In the genomic region with DNA sequence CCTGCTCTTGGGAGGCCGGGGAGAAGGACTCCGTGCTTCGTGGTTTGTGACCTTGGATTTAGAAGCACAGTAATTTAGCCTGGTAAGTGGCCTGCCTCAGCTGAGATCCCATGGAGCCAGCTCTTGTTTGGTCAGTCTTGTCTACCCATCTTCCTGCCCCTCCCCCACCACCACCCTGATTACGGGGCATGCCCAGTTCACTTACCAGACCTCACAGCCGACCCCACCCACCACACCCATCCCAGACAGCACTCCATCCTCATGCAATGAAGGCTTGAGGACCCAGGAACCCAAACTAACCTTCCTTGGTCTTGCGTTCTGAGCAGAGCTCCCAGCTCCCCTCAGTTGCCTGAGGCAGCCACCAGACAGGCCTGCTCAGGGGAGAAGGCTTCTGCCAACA, we compare ENCODE assay signal across 22 mouse cellular contexts. TPM values are rescaled to one million over a fixed set of nuclear protein-coding genes. Genes with fewer than 3 reads are reported as not detected.
A peak's percentile ranks its signal among the peaks of the same experiment; 100 is the strongest.
DNase-seq lines count a peak whose midpoint lies in the region; ATAC-seq and TF ChIP-seq lines count a peak whose summit lies in the region.
"Had no signal": no experiment of that assay in that cellular context is flagged by ENCODE, and none has a peak within 500 bp of the region (broad histone marks: within the 10 kb centered on the region; RNA-seq: fewer than 3 reads in every experiment).

No protein-coding gene starts in this region.

- no peak overlapping the region for H3K9ac ChIP-seq in lung, postnatal 0 days (replicated peaks; ENCODE audit: low read depth)
- H3K9ac ChIP-seq in liver, embryonic 12.5 days = peak overlapping the region; percentile 51
- H3K9ac ChIP-seq in stomach, embryonic 15.5 days = no peak overlapping the region
- H3K9ac ChIP-seq: forebrain, embryonic 13.5 days had no signal

- DNase-seq in lung, postnatal 0 days (ENCODE audit: low spot score) = no peak
- no peak for DNase-seq in lung, adult 2 months
- DNase-seq in gastrocnemius, adult 18-20 months (ENCODE audit: low spot score) = no peak
- no peak for DNase-seq in Muller cell, postnatal 12 days (ENCODE audit: inconsistent ontology term)
- DNase-seq: adrenal gland, postnatal 36 days; cerebellum, adult 9-11 months; midbrain, embryonic 14.5 days; retina, postnatal 1 day; thymus, postnatal 25 days had no signal

- H3K27ac ChIP-seq in lung, postnatal 0 days (ENCODE audit: low read length) = peak overlapping the region; percentile 92
- peak overlapping the region; percentile 79 for H3K27ac ChIP-seq in liver, embryonic 12.5 days
- no peak overlapping the region for H3K27ac ChIP-seq in stomach, embryonic 15.5 days
- H3K27ac ChIP-seq: forebrain, embryonic 13.5 days; hindbrain, embryonic 10.5 days had no signal

- no peak overlapping the region for H3K4me2 ChIP-seq in lung, postnatal 0 days (replicated peaks; ENCODE audit: low read depth, low read length)
- H3K4me2 ChIP-seq in liver, embryonic 12.5 days = peak overlapping the region; percentile 55
- no peak overlapping the region for H3K4me2 ChIP-seq in stomach, embryonic 15.5 days
- H3K4me2 ChIP-seq: forebrain, embryonic 13.5 days had no signal

- no peak overlapping the region for H3K4me3 ChIP-seq in lung, postnatal 0 days (ENCODE audit: low read depth, low read length)
- H3K4me3 ChIP-seq in lung, adult 2 months (replicated peaks; ENCODE audit: extremely low read depth, low read depth, low read length) = no peak overlapping the region
- H3K4me3 ChIP-seq in liver, embryonic 12.5 days = no peak overlapping the region
- no peak overlapping the region for H3K4me3 ChIP-seq in stomach, embryonic 15.5 days (replicated peaks)
- H3K4me3 ChIP-seq: forebrain, embryonic 13.5 days; hindbrain, embryonic 10.5 days had no signal

- peaks cover 24% of the 10 kb centered on the region for H3K4me1 ChIP-seq in lung, postnatal 0 days (ENCODE audit: insufficient read depth, low read depth, low read length)
- H3K4me1 ChIP-seq in lung, adult 2 months (ENCODE audit: control insufficient read depth, insufficient read depth, low read length) = peaks cover 15% of the 10 kb centered on the region
- peaks cover 68% of the 10 kb centered on the region for H3K4me1 ChIP-seq in liver, embryonic 12.5 days
- peaks cover 7% of the 10 kb centered on the region; the same call in 1 of the 2 replicates for H3K4me1 ChIP-seq in stomach, embryonic 15.5 days

- TF ChIP-seq CTCF in lung, postnatal 0 days (IDR thresholded peaks at IDR 0.05) = no peak
- TF ChIP-seq CTCF in lung, adult 2 months (IDR thresholded peaks at IDR 0.05; ENCODE audit: insufficient read depth, low read length) = no peak

- 63% methylated on average over 6 of the region's 6 CpGs for WGBS in lung, postnatal 0 days
- WGBS in lung, adult 2 months = 62% methylated on average over 6 of the region's 6 CpGs
- 51% methylated on average over 6 of the region's 6 CpGs for WGBS in liver, embryonic 12.5 days (ENCODE audit: insufficient replicate concordance)
- WGBS in stomach, embryonic 15.5 days = 76% methylated on average over 6 of the region's 6 CpGs

- ATAC-seq in lung, postnatal 0 days = no peak
- peak; percentile 81 for ATAC-seq in erythroblast, adult 5-6 weeks (replicated peaks; ENCODE audit: low FRiP score, poor library complexity, severe bottlenecking)
- ATAC-seq in liver, embryonic 12.5 days = peak; percentile 79
- peak; percentile 9; the same call in 1 of the 2 replicates for ATAC-seq in stomach, embryonic 15.5 days (ENCODE audit: insufficient read depth, low FRiP score, low read depth)
- ATAC-seq: forebrain, embryonic 13.5 days had no signal

- no peak for TF ChIP-seq POLR2A in lung, adult 2 months (IDR thresholded peaks at IDR 0.05; ENCODE audit: borderline replicate concordance, extremely low read depth, low read depth, low read length)

- no peaks in the 10 kb centered on the region for H3K27me3 ChIP-seq in lung, postnatal 0 days (replicated peaks; ENCODE audit: insufficient read depth, low read length)
- H3K27me3 ChIP-seq in liver, embryonic 12.5 days (replicated peaks) = peaks cover 27% of the 10 kb centered on the region
- no peaks in the 10 kb centered on the region for H3K27me3 ChIP-seq in stomach, embryonic 15.5 days (replicated peaks)
- H3K27me3 ChIP-seq: forebrain, embryonic 13.5 days had no signal

- no peaks in the 10 kb centered on the region for H3K9me3 ChIP-seq in lung, postnatal 0 days (ENCODE audit: low read length)
- no peaks in the 10 kb centered on the region for H3K9me3 ChIP-seq in liver, embryonic 12.5 days (replicated peaks)
- no peaks in the 10 kb centered on the region for H3K9me3 ChIP-seq in stomach, embryonic 15.5 days
- H3K9me3 ChIP-seq: forebrain, embryonic 13.5 days had no signal

- no peak for TF ChIP-seq EP300 in lung, postnatal 0 days (IDR thresholded peaks at IDR 0.05)

- no peaks in the 10 kb centered on the region for H3K36me3 ChIP-seq in lung, postnatal 0 days (ENCODE audit: insufficient read depth, low read length)
- H3K36me3 ChIP-seq in liver, embryonic 12.5 days = no peaks in the 10 kb centered on the region
- no peaks in the 10 kb centered on the region for H3K36me3 ChIP-seq in stomach, embryonic 15.5 days
- H3K36me3 ChIP-seq: hindbrain, embryonic 10.5 days had no signal

RNA-seq across cellular contexts. Expression of gene Sftpb, which starts 31.3 kb away (rescaled TPM):
- polyA plus RNA-seq in lung, postnatal 0 days (2015; fragmentation: Nextera tagmentation; extraction: Ambion mirVana) = 1,292 and 1,589 TPM in 2 replicates
- polyA plus RNA-seq in lung, adult 2 months (2012; rRNA removed) = 5,575 and 7,301 TPM in 2 replicates
- total RNA-seq in erythroblast, adult 5-6 weeks (2015; ENCODE audit: low replicate concordance) = not detected in 2 replicates
- total RNA-seq in erythroblast, adult 5-6 weeks (2017; ENCODE audit: low replicate concordance) = 1.6 TPM in 1 of 2 replicates, not detected in the other
- polyA plus RNA-seq in liver, embryonic 12.5 days (2016; fragmentation: Nextera tagmentation; extraction: Ambion mirVana) = not detected in 2 replicates
- polyA plus RNA-seq in stomach, embryonic 15.5 days (2015; fragmentation: Nextera tagmentation; extraction: Ambion mirVana) = 0.10 TPM in 1 of 2 replicates, not detected in the other
- total RNA-seq in gastrocnemius, adult 18-20 months (2021) = not detected
- total RNA-seq: adrenal gland, postnatal 36 days; layer of hippocampus, postnatal 25 days; left cerebral cortex, postnatal 14 days; MEL had no signal
- polyA plus RNA-seq: embryonic facial prominence, embryonic 14.5 days; forebrain, embryonic 13.5 days; heart, embryonic 14.5 days; hindbrain, embryonic 10.5 days; kidney, embryonic 14.5 days; limb, embryonic 14.5 days; midbrain, embryonic 14.5 days; stomach, embryonic 16.5 days had no signal

RNA-seq across cellular contexts. Expression of gene Atoh8, which starts 37.8 kb away (rescaled TPM):
- 17.3 and 20.6 TPM in 2 replicates for polyA plus RNA-seq in lung, postnatal 0 days (2015; fragmentation: Nextera tagmentation; extraction: Ambion mirVana)
- polyA plus RNA-seq in lung, adult 2 months (2012; rRNA removed) = 26.4 and 26.7 TPM in 2 replicates
- total RNA-seq in erythroblast, adult 5-6 weeks (2015; ENCODE audit: low replicate concordance) = not detected in 2 replicates
- not detected in 2 replicates for total RNA-seq in erythroblast, adult 5-6 weeks (2017; ENCODE audit: low replicate concordance)
- 2.0 and 2.1 TPM in 2 replicates for polyA plus RNA-seq in liver, embryonic 12.5 days (2016; fragmentation: Nextera tagmentation; extraction: Ambion mirVana)
- 9.8 and 11.2 TPM in 2 replicates for polyA plus RNA-seq in stomach, embryonic 15.5 days (2015; fragmentation: Nextera tagmentation; extraction: Ambion mirVana)
- 1 to 10 TPM; 4.3 to 6.3 TPM for total RNA-seq in gastrocnemius, adult 18-20 months (2021)
- total RNA-seq: MEL had no signal

Comparison
In these comparisons a context has a peak if more than half of its experiments do, and no peak if none do; other contexts are left out.
1. RNA of gene Sftpb, which starts 31.3 kb away (polyA plus RNA-seq): 5,575 to 7,301 TPM in lung, adult 2 months and 1,292 to 1,589 TPM in lung, postnatal 0 days; 0.10 TPM in stomach, embryonic 15.5 days and not detected in liver, embryonic 12.5 days; every median in the first group is over 1,000 times any median in the second.